Mouse (Mus musculus) adrenal gland, postnatal 36 days (tissue): ENCODE data around the gene Zfp384. TPM values are rescaled to one million over a fixed set of nuclear protein-coding genes. Genes with fewer than 3 reads are reported as not detected.

ENCODE experiments used
- DNase-seq, 2 experiments: peaks; one replicate each; pipeline ENCODE4 v3.0.0; 2021; ENCODE audit warnings: mixed read lengths in 1 of 2
- total RNA-seq, 2 experiments: library from RNA; stranded (reverse); gene quantifications; 2 replicates each; pipeline ENCODE4 v1.2.3; 2021

Gene Zfp384
- total RNA-seq, 2 experiments from 2014 or later, result 41.3 to 53.8 TPM

DNA sequence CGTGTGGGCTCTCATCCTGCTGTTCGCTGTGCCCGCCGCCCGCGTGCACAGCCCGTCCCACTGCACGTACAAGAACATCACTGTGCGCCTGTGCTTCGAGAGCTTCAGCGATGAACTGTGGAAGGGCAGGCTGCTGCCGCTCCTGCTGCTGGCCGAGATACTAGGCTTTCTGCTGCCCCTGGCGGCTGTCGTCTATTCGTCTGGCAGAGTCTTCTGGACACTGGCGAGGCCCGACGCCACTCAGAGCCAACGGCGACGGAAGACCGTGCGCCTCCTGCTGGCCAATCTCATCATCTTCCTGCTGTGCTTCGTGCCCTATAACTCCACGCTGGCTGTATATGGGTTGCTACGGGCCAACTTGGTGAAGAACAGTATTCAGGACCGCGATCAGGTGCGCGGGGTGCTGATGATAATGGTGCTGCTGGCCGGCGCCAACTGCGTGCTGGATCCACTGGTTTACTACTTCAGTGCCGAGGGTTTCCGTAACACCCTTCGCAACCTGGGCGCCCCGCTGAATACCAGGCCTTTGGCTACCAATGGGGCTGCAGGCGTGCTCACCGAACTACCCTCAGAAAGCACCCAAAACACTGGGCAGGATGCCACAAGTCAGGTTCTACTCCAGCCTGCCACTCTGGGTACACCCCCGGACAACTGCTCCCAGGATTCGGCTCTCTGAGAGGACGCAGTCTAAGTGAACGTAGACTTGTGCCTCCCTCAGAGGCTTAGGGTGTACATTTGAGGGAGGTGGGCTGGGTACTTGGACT is 73.0 kb downstream of the Zfp384 start:
- peak; percentile 92 to 94 for DNase-seq

DNA sequence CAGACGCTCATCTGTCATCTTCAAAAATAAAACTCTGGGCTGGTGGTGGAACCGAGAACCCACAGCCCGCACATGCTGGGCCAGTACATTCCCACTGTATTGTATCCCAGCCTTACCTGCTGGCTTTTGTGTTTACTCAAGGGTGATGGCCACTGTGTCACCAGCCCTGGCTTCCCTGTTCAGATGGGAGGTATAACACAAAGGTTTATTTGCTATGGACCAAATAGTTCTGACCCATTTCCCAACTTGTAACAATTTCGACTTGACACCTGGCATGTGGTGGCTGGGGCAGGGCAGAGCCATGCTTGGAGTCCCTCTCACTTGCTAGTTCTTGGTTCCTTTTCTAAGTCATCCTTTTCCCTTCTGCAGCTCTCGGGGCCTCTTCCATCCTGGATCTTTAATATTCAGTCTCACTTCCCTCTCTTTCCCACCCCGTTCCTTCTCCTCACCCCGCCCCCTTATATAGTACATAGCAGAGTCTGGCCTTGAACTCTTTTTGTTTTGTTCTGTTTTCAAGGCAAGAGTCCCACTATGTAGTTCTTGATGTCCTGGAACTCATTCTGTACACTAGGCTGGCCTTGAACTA is 73.9 kb downstream of the Zfp384 start:
- no peak for DNase-seq

DNA sequence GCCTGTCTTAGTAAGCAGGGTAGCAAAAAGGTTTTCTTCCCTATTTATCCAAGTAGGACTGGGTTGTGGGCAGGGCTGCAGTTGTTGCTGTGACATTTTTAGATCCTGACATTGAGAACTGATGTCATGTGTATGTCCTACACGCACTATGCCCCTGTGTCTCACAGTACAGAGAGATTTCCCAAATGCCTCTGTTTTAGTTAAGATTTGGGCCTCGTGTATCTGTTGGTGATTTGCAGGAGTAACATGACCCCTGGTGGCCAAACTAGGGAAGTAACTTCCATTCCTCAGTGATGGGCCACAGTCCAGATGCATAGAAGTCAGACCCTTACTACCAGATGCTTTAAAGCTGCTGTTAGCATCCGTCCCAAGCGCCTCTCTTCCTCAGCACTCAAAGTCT is 75.5 kb downstream of the Zfp384 start:
- DNase-seq, result peak; percentile 48 to 72

Other genes starting within 250 kb of the Zfp384 start
- gene Eno2, start 239.5 kb upstream of the Zfp384 start, total RNA-seq, result 10 to 100 TPM; 12.4 to 32.6 TPM
- gene Lrrc23, start 229.4 kb upstream of the Zfp384 start, total RNA-seq, result under 1 TPM in 1 of 2 experiments, not detected in 1; 0.43 TPM
- 10 to 100 TPM; 16.9 to 25.4 TPM for gene Spsb2, start 200.5 kb upstream of the Zfp384 start, total RNA-seq
- gene Tpi1, start 194.8 kb upstream of the Zfp384 start, total RNA-seq, result 100 to 1,000 TPM; 406 to 411 TPM
- 100 to 1,000 TPM; 120 to 126 TPM for gene Usp5, start 179.7 kb upstream of the Zfp384 start, total RNA-seq
- 1 to 10 TPM; 5.9 to 9.2 TPM for gene Cdca3, start 179.6 kb upstream of the Zfp384 start, total RNA-seq
- 1 to 10 TPM; 6.2 to 8.1 TPM for gene Gnb3, start 168.9 kb upstream of the Zfp384 start, total RNA-seq
- 10 to 100 TPM; 21.7 to 24.5 TPM for gene P3h3, start 151.4 kb upstream of the Zfp384 start, total RNA-seq
- 1 to 10 TPM in 1 of 2 experiments, under 1 TPM in 1; 0.89 to 1.2 TPM for gene Gpr162, start 145.2 kb upstream of the Zfp384 start, total RNA-seq
- under 1 TPM; 0.30 to 0.50 TPM for gene Cd4, start 120.9 kb upstream of the Zfp384 start, total RNA-seq
- 1 to 10 TPM; 1.0 to 1.3 TPM for gene Lag3, start 97.4 kb upstream of the Zfp384 start, total RNA-seq
- 100 to 1,000 TPM; 753 to 830 TPM for gene Ptms, start 89.0 kb upstream of the Zfp384 start, total RNA-seq
- gene Mlf2, start 77.8 kb upstream of the Zfp384 start, total RNA-seq, result 100 to 1,000 TPM; 284 to 296 TPM
- gene Cops7a, start 43.6 kb upstream of the Zfp384 start, total RNA-seq, result 100 to 1,000 TPM; 121 to 176 TPM
- gene Pianp, start 12.5 kb upstream of the Zfp384 start, total RNA-seq, result 1 to 10 TPM; 2.1 to 3.4 TPM
- 10 to 100 TPM; 54.4 to 79.5 TPM for gene Ing4, start 30.6 kb downstream of the Zfp384 start, total RNA-seq
- gene Acrbp, start 40.5 kb downstream of the Zfp384 start, total RNA-seq, result 1 to 10 TPM; 6.9 to 7.1 TPM
- gene Lpar5, start 58.8 kb downstream of the Zfp384 start, total RNA-seq, result under 1 TPM; 0.40 to 0.60 TPM
- 100 to 1,000 TPM; 166 to 201 TPM for gene Chd4, start 86.8 kb downstream of the Zfp384 start, total RNA-seq
- 10 to 100 TPM; 39.5 to 64.3 TPM for gene Nop2, start 122.8 kb downstream of the Zfp384 start, total RNA-seq
- 10 to 100 TPM; 18.4 to 21.8 TPM for gene Iffo1, start 136.1 kb downstream of the Zfp384 start, total RNA-seq
- gene Gapdh, start 157.3 kb downstream of the Zfp384 start, total RNA-seq, result 1,000 to 10,000 TPM; 2,066 to 3,178 TPM
- 10 to 100 TPM; 18.5 to 25.6 TPM for gene Ncapd2, start 182.6 kb downstream of the Zfp384 start, total RNA-seq
- gene Mrpl51, start 182.7 kb downstream of the Zfp384 start, total RNA-seq, result 100 to 1,000 TPM; 176 to 205 TPM
- gene Vamp1, start 206.4 kb downstream of the Zfp384 start, total RNA-seq, result 10 to 100 TPM; 34.4 to 40.2 TPM
- 10 to 100 TPM in 1 of 2 experiments, 1 to 10 TPM in 1; 9.3 to 11.5 TPM for gene Tapbpl, start 222.7 kb downstream of the Zfp384 start, total RNA-seq
- under 1 TPM; 0.40 to 0.63 TPM for gene Cd27, start 227.9 kb downstream of the Zfp384 start, total RNA-seq